Mouse (Mus musculus) right cerebral cortex, adult 18-20 months (tissue): ENCODE measurements around the gene Xpo6.

Source experiments
- DNase-seq: peaks from one replicate; pipeline ENCODE4 v3.0.0; 2022; ENCODE audit warnings: mixed read lengths

Xpo6 gene

GRCm38 (mm10) chr7:126200178-126200996, at the start of gene Xpo6:
Gene Xpo6 (minus strand): TSS chr7:126200501.
- DNase-seq = peak; percentile 96

- no peak for DNase-seq
Measured at GRCm38 (mm10) chr7:126249986-126250385, 49.7 kb upstream of the Xpo6 start.

DNA sequence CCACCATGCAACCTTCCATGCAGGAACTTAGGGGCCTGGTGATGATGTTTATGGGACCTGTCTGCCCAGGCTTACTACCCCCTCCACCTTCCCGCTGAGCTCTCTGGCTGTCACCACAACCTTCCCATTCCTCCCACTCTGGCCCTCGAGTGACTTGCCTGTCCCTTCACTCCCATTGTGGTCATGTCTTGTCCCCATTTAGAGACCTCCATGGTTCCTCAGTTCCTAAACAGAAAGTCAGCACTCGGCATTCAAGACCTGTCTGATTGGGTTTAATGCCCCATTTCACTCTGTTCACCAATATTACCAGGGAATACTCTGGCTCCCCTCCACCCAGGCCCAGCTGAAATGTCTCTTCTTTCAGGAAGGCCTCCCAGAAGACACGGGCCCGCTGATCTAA, 48.8 kb upstream of the Xpo6 start:
- no peak for DNase-seq

DNA sequence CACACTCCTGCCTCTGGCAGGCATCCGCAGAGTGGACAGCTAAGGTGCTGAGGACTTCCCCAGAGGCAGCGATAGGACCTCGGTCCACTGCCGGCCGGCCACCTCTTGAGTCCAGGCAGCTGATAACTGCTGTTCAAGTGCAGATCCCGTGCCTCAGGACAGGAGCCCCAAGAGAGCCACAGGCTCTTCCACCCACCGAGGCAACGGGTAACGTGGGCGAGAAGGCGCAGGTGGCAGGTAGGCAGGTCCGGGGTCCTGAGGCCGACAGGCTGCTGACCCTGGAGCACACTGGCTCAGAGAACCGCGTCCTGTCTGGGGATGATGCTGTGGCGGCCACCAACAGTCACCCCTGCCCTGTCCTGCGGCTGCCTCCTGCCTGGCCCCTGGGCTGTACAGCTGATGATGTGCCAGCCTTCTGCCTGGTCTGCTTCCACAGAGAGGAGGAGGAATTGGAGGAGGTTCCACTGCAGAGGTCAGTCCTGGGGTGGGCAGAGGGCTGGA, 48.4 kb upstream of the Xpo6 start:
- DNase-seq = no peak

DNA sequence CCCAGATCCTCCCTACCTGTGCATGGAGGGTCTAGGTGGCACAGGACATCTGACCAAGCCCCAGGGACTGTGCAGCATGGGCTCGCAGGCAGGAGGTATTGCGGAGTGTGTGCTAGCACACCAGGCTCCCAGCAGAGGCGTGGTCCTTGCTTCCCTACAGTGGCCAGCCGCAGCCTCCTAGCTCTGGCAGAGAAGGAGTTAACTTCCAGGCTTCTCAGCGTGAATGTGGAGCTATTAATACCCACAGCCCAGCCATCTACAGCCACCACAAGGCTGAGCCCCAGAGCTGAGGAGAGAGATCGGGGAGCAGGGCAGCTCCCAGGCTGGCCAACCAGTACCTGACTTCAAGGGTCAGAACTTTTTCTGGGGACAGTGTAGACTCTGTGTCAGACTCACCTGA, 47.8 kb upstream of the Xpo6 start:
- no peak for DNase-seq

DNA sequence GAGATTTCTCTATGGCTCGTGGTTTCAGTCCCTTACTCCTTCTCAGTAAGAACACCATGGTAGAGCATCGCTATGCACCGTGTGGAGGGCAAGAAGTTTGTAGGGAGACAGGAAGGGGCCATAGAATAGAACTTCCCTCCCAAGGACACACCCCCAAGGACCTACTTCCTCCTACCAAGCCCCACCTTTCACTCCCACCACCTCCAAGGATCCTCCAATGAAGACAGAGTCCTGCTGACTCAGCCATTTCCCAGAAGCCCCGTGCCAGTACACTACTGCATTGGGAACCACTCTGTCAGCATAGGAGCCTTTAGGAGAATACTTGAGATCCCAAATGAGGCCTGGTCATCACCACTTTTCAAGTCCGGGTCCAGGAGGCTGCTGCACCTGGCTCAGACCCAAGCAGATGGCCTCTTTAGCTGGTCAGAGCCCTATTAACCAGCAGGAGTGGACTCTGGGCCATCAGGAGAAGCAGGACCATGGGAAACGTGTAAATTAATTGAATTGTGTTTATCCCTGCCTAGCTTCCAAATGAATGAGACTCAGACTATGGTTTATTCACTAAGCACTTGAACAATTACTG, 44.0 kb upstream of the Xpo6 start:
- DNase-seq = no peak

GRCm38 (mm10) chr7:126240814-126241360, 40.6 kb upstream of the Xpo6 start:
- no peak for DNase-seq

DNA sequence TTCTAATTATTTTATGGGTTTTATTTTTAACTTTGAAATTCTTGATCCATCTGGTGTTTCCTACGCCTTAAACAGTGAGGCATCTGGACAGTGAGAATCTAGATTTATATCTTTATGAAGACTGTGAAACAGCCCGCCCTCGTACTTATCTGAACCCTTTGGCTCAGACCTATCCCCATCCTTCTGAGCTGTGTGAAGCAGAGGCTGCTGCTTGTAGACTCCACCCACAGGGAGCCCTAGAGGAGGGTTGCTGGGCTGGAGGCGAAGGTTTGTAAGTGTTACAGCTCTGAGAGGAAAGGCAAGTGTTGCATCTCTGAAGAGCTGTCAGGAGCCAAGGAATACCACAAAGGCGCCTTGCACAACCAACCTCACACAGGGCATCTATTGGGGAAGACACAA, 36.5 kb upstream of the Xpo6 start:
- DNase-seq = peak; percentile 79

GRCm38 (mm10) chr7:126236083-126236793, 35.9 kb upstream of the Xpo6 start:
- DNase-seq = peak; percentile 66

- DNase-seq = no peak
Measured at GRCm38 (mm10) chr7:126234611-126235010, 34.3 kb upstream of the Xpo6 start.

GRCm38 (mm10) chr7:126232345-126233071, 32.2 kb upstream of the Xpo6 start:
- no peak for DNase-seq

DNA sequence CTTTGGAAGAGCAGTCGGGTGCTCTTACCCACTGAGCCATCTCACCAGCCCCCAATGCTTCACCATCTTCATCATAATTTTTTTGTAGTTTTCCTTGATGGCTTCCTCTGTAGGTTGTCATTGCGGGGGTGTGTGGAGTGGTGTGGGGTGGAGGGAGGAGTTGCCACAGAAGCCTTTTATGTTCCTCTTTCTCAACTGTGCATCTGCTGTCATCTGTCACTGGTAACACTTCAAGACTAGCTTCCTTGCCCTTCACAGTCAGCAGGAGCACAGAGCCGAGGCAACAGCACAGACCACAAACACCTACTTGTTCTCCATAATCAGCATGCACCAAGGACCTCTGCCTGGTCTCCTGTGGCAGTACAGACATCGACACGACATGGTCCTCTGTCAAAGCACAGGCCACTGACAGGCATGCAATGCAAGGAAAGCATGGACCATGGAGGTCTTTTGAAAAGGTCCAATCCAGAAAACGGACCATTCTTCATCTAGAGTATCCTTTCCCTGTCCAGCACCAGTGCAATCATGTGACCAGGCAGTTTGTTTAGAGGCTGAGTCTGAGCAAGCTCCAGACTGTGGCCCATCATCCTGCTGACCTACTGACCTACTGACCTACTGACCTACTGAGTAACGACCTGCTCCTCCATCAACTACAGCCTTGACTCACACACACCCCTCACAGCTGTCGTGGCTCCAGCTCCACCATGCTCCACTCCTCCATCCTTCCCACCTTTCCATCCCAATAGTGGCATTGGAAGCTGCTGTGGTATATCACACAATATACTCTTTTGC, 30.3 kb upstream of the Xpo6 start:
- DNase-seq = no peak

- no peak for DNase-seq
Measured at GRCm38 (mm10) chr7:126226136-126226535, 25.8 kb upstream of the Xpo6 start.

DNA sequence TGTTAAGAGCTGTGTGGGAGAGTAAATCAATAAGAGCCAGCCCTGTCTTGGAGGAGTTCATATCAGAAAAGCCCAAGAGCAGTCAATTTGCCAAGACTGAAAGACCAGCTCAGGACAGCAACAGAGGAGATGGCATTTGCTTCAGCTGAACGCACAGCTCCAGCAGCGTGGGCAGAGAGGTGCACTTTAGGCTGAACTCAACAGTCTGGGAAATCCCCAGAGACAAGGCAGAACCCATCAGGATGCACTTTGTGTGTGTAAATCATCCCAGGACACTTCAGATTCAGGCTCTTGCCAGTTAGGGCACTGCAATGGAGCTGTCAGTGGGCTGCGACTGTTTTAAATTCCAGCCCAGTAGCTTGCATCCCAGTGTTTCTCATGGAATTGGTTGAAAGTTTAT, 22.5 kb upstream of the Xpo6 start:
- no peak for DNase-seq

GRCm38 (mm10) chr7:126220611-126221010, 20.3 kb upstream of the Xpo6 start:
- DNase-seq = no peak

DNA sequence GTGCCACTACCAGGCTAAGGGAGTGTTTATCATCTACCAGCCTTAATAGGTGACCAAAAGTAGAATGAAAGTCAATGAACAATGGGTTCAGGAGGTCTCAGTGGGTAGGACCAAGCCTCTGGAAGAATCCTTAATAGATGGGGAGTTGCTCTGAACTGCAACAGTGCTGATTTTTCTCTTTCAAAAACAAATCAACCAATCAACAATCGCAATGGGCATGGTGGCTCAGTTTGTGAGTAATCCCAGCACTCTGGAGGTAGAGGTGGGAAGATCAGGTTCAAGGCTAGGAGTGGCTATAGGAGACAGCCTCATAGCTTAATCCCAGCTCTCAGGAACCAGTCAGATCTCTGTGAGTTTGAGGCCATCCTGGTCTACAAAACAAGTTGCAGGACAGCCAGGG, 18.0 kb upstream of the Xpo6 start:
- DNase-seq = no peak

GRCm38 (mm10) chr7:126216867-126217266, 16.6 kb upstream of the Xpo6 start:
- DNase-seq = no peak

DNA sequence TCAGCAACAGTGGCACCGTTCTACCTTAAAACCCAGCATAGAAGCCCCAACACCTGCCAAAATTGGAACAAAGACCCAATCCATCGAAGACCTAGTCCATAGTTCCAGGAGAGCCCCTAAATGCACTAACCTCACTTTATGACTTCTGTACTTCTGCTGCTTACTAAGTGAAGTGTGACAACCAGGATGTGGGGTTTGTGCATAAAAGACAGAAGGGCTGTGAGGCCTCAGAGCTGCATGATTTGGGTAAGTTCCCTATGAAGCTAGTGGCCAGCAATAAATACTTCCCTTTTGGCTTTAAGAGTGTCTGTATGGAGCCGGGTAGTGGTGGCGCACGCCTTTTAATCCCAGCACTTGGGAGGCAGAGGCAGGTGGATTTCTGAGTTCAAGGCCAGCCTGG, 10.6 kb upstream of the Xpo6 start:
- DNase-seq = no peak

DNA sequence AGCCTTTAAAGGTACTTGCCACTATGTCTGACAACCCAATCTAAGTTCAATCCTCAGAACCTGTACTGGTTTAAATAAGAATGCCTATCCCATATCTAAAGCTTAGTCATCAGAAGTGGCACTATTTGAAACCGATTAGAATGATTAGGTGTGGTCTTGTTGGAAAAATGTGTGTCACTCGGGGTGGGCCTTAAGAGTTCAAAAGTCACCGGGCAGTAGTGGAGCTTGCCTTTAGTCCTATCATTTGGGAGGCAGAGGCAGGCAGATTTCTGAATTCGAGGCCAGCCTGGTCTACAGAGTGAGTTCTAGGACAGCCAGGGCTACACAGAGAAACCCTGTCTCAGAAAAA, 670 bp upstream of the Xpo6 start:
- no peak for DNase-seq

- peak; percentile 44 for DNase-seq
Measured at GRCm38 (mm10) chr7:126199691-126200102, 604 bp downstream of the Xpo6 start.

GRCm38 (mm10) chr7:126198926-126199325, 1.4 kb downstream of the Xpo6 start:
- DNase-seq = no peak

DNA sequence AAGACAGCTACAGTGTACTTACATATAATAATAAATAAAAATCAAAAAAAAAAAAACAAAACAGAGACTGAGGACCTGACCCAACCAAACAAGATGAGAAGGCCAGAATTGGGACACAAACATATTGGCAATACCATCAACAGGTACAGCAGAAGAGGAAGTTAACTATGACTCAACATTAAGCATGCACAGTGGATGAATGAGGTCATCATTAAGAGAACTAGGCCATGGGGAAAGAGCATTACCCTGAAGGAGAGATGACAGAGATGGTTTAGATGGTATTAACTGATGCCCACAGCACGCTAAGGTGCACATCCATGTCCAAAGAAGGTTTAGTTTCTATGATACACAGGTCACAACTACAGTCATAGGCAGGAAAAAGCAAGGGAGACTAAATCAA, 6.1 kb downstream of the Xpo6 start:
- DNase-seq = no peak
